Mouse (Mus musculus) A20 (cell line): ENCODE measurements around the gene Slc6a9.

Experiments used
- DNase-seq: peaks from one replicate; pipeline ENCODE4 v3.0.0-alpha.2; 2011; ENCODE audit warnings: low read depth, low spot score

Slc6a9 gene

DNA sequence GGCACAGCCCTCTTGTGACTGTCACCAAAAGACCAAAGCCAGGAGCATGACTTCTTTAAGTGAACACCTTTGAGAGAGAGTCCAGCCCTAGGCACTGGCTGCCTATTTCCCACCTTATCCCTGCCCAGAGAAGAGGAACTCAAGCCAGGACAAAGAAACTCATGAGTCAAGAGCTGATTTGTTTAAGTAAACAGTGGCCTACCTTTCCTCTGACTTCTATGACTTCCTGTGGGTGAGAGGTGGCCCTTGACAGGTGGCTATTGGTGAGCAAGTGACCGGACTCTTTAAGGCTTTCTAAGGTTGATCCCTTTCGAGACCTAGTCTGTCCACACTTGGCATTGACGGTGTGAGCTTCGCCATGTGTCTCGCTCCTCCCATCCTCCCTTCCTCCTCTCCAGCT, 6.5 kb downstream of the Slc6a9 start:
- no peak for DNase-seq

GRCm38 (mm10) chr4:117841566-117841965, 7.3 kb downstream of the Slc6a9 start:
- no peak for DNase-seq

DNA sequence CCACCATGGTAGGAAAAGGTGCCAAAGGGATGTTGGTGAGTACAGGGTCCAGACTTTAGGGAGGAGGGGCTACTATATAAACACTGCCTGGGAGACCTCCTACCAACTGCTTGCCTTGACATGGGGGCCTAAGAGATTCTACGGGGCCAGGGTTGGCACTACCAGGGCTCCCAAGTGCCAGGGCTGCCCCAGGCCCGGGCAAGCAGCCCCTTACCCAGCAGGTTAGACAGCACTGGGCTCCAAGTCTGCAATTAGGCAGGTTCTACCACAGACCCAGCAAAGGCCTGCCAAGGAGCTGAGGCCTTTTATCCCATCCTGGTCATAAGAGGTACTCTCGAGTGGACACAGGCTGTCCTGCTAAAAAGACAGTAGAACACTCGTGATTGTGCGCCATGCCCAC, 8.8 kb downstream of the Slc6a9 start:
- no peak for DNase-seq

GRCm38 (mm10) chr4:117844467-117844866, 10.2 kb downstream of the Slc6a9 start:
- DNase-seq = no peak

GRCm38 (mm10) chr4:117845316-117845715, 11.0 kb downstream of the Slc6a9 start:
- DNase-seq = peak; percentile 59

- no peak for DNase-seq
Observed at GRCm38 (mm10) chr4:117846261-117846660, 12.0 kb downstream of the Slc6a9 start.

DNA sequence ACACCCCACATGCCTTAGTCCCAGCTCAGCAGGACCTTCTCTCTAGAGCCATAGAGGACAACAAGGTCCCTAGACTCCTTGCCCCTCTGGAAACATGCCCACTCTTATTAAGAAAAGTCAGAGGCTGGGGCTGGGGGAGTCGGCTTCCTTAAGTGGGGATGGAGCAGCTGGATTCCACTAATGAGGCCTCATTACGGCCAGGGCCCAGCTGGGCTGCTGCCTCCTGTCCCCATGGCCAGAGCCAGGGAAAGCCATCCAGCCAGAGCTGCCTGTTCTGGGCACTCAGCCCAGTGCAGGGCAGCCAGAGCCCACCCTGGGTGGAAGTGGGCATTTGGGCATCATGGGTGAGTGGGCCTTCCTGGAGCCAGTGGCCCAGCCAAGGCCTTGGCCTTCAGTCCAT, 12.7 kb downstream of the Slc6a9 start:
- DNase-seq = no peak

DNA sequence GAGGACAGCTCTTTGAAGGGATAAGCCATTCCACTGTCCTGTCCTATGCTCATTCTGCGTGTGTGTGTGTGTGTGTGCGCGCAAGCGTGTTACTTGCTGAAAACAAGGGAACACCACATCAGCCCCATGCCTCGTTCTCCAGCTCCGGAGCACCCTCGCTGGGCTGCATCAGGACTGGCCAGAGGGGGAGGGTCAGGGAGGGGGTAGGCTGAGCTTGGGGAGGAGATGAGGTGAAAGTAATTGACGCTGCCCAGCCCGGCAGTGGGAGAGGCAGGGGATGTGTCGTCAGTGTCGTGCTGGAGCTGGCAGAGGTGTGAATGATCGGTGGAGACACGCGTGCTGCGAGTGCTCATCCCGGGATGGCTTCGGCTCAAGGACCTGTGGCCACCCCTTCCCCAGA, 14.8 kb downstream of the Slc6a9 start:
- no peak for DNase-seq

DNA sequence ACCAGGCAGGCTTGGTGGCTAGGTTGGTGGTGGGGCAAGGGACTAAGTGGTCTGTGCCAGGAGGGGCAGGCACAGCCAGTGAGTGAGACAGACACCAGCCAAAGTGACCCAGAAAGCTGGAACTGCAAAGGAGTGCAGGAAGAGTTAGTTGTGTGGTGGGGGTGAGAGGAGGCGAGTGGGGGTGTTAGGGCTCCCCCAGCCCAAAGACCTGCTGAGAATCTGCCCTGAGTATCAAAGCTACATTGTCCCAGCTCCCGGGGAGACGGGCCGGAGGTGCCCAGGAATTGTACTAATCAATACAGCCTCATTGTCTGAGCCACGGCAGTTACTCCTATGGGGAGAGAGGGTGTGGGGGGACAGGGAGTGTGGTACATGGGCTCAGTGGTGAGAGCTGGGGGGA, 15.2 kb downstream of the Slc6a9 start:
- DNase-seq = no peak

DNA sequence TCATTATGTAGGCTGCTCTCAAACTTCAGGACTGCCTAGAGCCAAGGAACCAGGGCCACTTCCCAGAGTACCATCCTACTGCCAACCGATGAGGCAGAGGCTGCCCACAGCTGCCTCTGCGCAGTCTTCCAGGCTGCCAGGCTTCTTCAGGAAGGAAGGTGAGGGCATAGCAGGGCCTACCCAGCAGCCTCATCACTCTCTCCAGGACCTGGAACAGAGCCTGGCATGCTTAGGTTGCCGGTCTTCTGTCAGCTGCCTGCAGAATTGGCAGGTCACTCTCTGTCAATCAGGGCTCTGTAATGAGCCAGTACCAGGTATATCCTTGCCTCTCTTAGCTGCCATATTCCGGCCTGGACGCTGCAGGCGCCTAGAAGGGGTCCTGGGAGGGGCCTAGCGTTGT, 15.9 kb downstream of the Slc6a9 start:
- no peak for DNase-seq

DNA sequence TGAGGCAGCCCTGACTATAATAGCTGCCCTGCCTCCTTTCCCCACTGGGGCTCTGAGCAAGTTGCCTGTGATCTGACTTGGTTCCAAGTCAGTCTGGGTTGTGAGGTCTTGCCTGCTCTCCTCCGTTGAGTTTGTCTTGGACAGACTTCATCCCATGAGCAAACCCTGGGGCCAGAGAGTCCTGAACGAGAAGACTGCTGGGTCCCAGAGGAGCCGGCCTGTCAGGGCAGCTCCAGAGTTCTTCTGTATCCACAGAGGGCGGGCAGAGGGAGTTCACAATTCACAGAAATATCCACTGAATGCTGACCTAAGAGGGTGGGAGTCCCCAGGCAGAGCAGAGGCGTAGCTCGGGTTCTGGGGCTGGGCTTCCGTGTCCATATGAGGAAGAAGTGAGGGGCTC, 16.6 kb downstream of the Slc6a9 start:
- DNase-seq = no peak

DNA sequence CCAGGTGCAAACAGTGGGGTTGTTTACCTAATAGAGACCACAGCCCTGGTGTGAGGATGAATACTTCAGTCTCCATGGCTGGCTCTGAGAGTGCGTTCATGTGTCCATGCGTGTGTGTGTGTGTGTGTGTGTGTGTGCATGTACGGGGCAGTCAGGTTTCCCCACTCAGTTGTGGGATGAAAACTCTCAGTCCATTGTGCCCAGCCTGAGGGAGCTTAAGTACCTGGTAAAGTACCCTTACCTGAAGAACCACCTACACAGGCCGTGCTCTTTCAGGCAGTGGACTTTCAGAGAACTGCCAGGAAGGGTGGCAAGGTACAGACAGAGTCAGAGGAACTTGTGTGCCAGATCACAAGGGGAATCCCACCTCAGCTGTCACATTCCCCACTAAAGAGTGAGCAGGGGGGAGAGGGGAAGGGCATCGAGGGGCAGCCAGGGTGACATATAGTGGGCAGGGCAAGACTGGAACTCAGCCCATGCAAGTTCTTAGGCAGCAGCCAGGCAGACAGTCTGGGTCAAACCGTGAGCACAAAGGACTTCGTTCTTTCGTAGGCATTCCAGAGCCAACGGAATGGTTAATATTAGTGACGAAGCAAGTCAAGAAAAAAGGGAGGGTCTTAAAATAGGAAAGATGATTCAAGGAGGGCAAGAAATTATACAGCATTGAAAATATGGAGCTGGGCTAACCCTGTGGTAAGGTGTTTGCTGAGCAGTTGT, 18.0 kb downstream of the Slc6a9 start:
- DNase-seq = no peak

DNA sequence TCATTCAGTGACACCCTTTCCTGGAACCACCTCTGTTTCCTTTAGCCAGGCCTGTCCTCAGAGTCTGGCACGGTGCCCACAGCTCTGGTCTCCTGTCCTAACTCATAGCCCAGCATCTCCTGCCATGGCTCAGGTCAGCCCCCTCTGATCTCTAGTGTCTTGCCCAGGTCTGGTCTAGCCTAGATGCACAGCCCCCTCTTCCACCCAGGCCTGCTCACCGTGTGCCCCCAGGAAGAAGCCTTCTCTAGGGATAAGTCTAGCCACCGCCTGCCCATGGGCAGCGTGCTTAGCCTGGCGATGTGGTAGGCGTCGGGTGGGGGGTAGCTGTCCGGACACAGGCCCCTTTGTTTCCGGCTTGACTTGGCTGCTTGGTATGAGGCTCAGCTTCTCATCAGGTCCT, 20.8 kb downstream of the Slc6a9 start:
- no peak for DNase-seq

DNA sequence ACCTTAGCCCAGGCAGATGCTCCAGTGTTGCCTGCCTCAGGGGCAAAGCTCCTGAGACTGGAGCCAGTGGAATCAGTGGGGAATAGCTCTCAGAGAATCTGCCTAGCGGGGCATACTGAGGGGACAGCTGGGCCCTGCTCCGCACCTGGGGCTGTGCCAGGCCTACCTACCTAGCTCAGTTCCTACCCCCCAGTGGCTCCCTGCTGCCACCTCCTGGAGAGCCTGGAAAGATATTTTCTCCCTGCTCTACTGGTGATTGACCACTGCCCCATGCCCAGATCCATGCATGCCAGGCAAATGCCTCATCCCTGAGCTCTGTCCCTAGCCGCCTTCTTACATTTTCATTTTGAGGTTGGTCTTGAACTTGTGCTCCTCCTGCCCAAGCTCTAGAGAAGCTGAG, 24.5 kb downstream of the Slc6a9 start:
- peak; percentile 54 for DNase-seq

DNA sequence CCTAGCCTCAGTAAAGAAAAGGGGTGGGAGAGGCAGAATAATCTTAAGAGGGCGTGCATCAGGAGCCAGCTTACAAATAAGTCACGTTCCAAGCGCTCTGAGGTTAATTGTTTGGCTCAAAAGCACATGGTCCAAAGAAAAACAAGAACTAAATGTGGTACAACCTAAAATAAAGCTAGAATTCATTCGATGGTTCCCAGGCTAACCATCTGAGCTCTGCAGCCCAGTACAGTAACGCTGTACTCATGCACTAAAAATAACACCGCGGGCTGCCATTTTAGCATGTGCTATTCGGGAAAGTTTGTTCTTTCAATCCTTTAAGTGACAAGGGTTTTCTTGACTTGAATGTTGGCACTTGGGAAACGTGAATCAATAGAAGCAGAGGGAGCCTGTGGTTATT, 26.3 kb downstream of the Slc6a9 start:
- DNase-seq = no peak

DNA sequence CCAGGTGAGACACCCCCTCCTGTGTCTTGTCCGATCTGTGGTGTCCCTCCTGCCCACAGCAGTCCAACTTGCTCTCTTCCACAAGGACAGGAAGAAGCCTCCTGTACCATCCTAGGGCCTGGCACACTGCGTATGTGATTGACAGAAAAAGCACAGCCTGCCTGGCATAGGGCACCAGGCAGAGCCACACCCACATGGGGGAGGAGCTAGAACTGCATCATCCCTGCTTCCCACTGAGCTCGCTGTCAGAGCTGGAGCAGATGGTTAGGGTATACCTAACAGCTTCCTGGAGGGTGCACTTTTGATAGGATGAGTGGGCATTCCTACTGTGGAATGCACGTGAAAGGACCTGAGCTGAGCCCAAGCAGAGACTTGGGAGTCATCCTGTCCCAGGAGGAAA, 28.5 kb downstream of the Slc6a9 start:
- no peak for DNase-seq

DNA sequence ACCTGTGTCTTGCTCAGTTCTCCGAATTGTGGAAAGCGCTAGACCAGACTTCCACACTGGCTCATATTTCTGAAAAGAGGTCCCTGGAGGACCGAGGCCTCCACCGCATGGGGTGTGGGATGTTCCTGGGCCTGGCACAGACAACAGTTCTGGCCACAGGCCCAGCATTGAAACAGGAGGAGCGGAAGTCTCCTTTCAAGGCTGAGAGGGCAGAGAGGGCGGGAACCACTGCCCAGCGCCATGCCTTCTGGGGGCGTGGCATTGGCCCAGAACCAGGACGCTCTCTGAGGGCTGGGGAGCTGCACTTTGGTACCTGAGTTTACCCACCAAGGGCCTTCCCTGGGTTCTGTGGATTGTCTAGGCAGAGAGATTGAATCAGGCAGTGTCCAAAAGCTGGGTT, 31.8 kb downstream of the Slc6a9 start:
- no peak for DNase-seq

DNA sequence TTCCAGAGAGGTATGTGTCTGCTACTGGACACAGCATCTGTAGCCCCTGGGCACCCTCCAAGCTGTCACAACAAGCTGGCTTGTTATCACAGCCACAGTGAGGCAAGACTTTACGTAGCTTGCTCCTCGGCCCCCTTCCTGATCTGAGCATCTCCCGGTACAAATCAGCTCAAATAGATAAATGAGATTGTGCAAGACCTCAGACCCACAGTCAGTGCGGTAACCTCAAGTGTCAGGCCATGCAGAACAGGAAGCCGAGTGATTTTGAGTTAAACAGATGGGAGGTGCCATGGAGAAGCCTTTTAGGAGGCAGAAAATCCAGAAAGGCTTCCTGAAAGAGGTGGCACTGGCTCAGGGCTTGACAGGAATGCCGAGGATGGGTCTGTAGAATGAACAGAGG, 32.7 kb downstream of the Slc6a9 start:
- DNase-seq = no peak

GRCm38 (mm10) chr4:117867823-117868222, 33.5 kb downstream of the Slc6a9 start:
- peak; percentile 35 for DNase-seq

DNA sequence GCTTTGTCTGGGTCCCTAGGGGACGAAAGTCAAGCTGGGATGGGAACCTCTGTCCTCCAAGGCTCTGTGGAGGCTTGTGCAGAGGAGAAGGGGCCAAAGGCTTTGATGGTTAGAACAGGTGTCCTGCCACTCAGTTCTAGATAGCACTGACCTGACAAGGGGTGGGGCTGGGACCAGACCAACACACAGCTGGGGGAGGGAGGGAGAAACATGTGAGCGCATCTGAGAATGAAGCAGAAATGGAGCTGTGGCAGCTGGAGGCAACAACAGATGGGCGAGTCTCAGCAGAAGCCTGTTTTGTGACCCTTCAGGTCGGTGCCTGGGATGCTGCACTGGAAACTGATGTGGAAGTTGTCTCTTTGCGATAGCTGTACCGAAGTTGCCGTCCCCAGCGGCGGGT, 35.0 kb downstream of the Slc6a9 start:
- DNase-seq = no peak

DNA sequence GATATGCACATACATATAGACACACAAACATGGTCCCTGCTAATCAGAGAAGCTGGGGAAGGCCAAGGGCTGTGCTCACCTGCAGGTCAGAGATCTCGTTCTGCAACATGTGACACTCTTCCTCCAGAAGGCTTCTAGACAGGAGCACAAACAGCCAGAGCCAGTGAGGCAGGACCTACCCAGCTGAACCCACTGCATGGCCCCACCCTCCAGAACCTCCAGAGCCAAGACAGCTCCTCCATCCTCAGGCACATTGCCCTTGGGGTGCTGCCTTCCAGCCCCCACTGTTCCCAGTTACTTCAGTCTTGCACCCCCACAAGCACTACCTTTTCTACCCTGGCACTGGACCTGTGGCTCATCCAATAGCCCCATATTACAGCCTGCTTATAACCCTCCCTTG, 36.1 kb downstream of the Slc6a9 start:
- no peak for DNase-seq

DNA sequence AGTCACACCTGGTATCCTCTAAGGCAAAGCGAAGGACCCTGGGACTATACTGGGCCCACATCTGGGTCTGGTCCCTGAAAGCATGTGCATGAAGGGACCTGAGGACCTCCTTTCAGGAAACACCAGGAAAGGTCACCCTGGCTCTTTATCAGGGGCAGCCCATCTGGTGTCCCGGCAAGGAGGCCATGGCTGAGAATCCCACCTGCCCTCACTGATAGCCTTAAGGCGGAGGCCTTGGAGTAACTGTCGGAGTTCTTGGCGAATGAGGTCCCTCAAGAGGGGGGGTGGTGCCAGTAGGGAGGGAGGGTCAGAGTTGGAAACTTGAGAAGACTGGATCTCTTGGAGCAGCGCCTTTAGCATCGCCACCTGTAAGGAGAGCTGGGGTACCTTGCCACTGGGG, 37.5 kb downstream of the Slc6a9 start:
- no peak for DNase-seq

DNA sequence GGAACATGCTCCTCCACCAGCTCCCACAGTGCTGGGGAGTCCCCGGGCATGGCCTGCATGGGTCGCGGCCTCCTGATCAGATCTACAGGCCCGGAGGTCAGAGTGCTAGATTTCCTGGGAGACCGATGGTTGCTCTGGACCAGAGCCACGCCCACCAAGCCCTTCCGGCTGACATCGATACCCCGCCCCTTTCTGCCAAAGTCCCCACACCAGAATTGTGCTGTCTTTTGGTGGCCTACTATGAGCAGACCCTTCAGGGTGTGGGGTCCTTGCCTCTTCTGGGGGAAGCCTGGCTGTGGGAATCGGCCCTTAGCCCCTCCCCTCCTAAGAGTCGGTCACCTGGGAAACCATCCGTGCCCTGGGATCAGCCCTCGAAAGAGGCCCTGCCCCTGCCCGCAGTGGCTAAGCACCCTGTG, 38.2 kb downstream of the Slc6a9 start, which contains the start of gene Ccdc24:
Ccdc24 (minus strand) TSS at position 87 of the 416 bp plus-strand sequence.
- no peak for DNase-seq

GRCm38 (mm10) chr4:117873615-117874014, 39.3 kb downstream of the Slc6a9 start:
- DNase-seq = no peak
